Mouse (Mus musculus) myocyte (in vitro differentiated cells): ENCODE measurements at regions not wholly inside any gene's neighbourhood (a gene's known extent, or its start where the extent isn't known, plus 50 kb on each side); places are given as distances from the start of the nearest gene placed in this dataset.
A peak's percentile ranks its signal among the peaks of the same experiment; 100 is the strongest.
"Not testable (repeated sequence)": the region's sequence is repeated elsewhere in the genome, so short reads cannot be mapped to it uniquely, and the experiment has no call there.

Experiments used
- H3K27me3 ChIP-seq: one replicate; pipeline ENCODE4 v1.6.1; 2011; ENCODE audit not compliant: control insufficient read depth, insufficient read depth, insufficient read length
- H3K36me3 ChIP-seq: one replicate; pipeline ENCODE4 v1.6.1; 2011; ENCODE audit not compliant: control insufficient read depth, insufficient read depth
- H3K4me2 ChIP-seq: one replicate; pipeline ENCODE4 v1.6.1; 2011; ENCODE audit warnings: low read depth, control low read depth
- H3K4me3 ChIP-seq: one replicate; pipeline ENCODE4 v1.5.1; 2011; ENCODE audit warnings: mild to moderate bottlenecking, control low read depth, moderate library complexity
- H3K79me2 ChIP-seq: one replicate; pipeline ENCODE4 v1.6.1; 2011; ENCODE audit not compliant: control insufficient read depth, insufficient read depth
- H3ac ChIP-seq: one replicate; pipeline ENCODE4 v1.6.1; 2011; ENCODE audit not compliant: control insufficient read depth, insufficient read length
- CEBPB ChIP-seq: IDR thresholded peaks from 2 replicates; pipeline ENCODE4 v1.6.1; 2011; ENCODE audit warnings: mild to moderate bottlenecking, moderate library complexity; ENCODE audit not compliant: poor library complexity, insufficient read depth, severe bottlenecking
- E2F4 ChIP-seq: IDR thresholded peaks from one replicate; pipeline ENCODE4 v1.6.1; 2011; ENCODE audit warnings: mild to moderate bottlenecking, control low read depth, moderate library complexity; ENCODE audit not compliant: insufficient read depth
- MAX ChIP-seq: IDR thresholded peaks from one replicate; pipeline ENCODE4 v1.6.1; 2011; ENCODE audit warnings: low read depth, mild to moderate bottlenecking, control low read depth
- MYOD1 ChIP-seq, 3 experiments: IDR thresholded peaks; one replicate each; pipeline ENCODE4 v1.6.1; 2011; ENCODE audit warnings: control low read depth in 2 of 3, low read depth in 2 of 3, mild to moderate bottlenecking in 2 of 3, moderate library complexity in 1 of 3; ENCODE audit not compliant: insufficient read length in 2 of 3, control insufficient read depth in 1 of 3
- MYOG ChIP-seq, 3 experiments: IDR thresholded peaks; one replicate each; pipeline ENCODE4 v1.6.1; 2011; ENCODE audit warnings: control low read depth in 2 of 3, low read depth in 2 of 3, mild to moderate bottlenecking in 2 of 3; ENCODE audit not compliant: insufficient read length in 2 of 3, control insufficient read depth in 1 of 3, insufficient read depth in 1 of 3
- POLR2A ChIP-seq: IDR thresholded peaks from one replicate; pipeline ENCODE4 v1.6.1; 2011; ENCODE audit warnings: low read depth, mild to moderate bottlenecking, control low read depth, moderate library complexity; ENCODE audit not compliant: insufficient read length
- POLR2AphosphoS2 ChIP-seq: IDR thresholded peaks from one replicate; pipeline ENCODE4 v1.6.1; 2011; ENCODE audit warnings: low read depth, control low read depth; ENCODE audit not compliant: insufficient read length
- REST ChIP-seq: IDR thresholded peaks from one replicate; pipeline ENCODE4 v1.6.1; 2011; ENCODE audit warnings: mild to moderate bottlenecking, control low read depth, moderate library complexity; ENCODE audit not compliant: insufficient read depth, insufficient read length
- SRF ChIP-seq: IDR thresholded peaks from one replicate; pipeline ENCODE4 v1.6.1; 2011; ENCODE audit warnings: low read depth; ENCODE audit not compliant: control insufficient read depth, insufficient read length
- TCF12 ChIP-seq: IDR thresholded peaks from one replicate; pipeline ENCODE4 v1.6.1; 2011; ENCODE audit warnings: mild to moderate bottlenecking, control low read depth; ENCODE audit not compliant: poor library complexity, insufficient read depth, severe bottlenecking
- TCF3 ChIP-seq: IDR thresholded peaks from one replicate; pipeline ENCODE4 v1.6.1; 2011; ENCODE audit warnings: low read depth, control low read depth; ENCODE audit not compliant: insufficient read length
- USF1 ChIP-seq: IDR thresholded peaks from one replicate; pipeline ENCODE4 v1.6.1; 2011; ENCODE audit warnings: low read depth, mild to moderate bottlenecking, control low read depth, moderate library complexity

DNA sequence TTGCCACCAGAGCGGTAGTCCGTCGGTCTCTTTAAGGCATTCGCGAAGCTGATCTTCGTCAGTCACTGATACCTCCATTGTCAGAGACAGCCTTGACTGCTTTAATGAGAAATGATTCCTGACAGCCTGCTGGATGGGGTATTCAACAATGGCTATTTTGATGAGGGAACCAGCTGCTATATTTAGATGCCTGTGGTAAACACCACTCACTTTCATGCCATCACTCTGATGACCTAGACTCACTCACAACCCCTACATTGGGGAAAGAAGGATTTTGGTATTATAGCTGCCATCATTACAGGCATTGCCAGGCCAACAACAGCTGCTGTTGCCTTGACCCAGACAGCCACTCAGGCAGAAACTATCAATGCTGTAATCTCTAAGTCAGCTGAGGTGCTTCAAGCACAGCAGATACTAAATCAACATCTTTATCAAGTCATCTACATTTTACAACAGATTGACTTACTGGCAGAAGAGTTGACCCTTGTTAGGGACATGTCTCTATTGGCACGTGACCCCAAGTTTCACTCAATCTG is 57.7 kb upstream of the Amn1 start:
- no peaks in the 10 kb centered on the region for H3K36me3 ChIP-seq
- peak; percentile 17 for TF ChIP-seq TCF12
- no peak for TF ChIP-seq TCF3
- no peak for TF ChIP-seq CEBPB
- TF ChIP-seq POLR2A, result no peak
- no peak for TF ChIP-seq REST
- TF ChIP-seq MAX, result no peak
- no peak for TF ChIP-seq SRF
- TF ChIP-seq POLR2AphosphoS2, result no peak
- peak; percentile 30 to 87 (median 85) for TF ChIP-seq MYOD1 (IDR thresholded peaks at IDR 0.05; ENCODE audit: control insufficient read depth in 1 of 3, insufficient read length in 2 of 3, low read depth in 2 of 3)
- TF ChIP-seq MYOG (IDR thresholded peaks at IDR 0.05; ENCODE audit: control insufficient read depth in 1 of 3, insufficient read depth in 1 of 3, insufficient read length in 2 of 3, low read depth in 2 of 3), result peak in 2 of 3 experiments; percentile 62 to 81
- no peak for TF ChIP-seq USF1
- TF ChIP-seq E2F4, result no peak

DNA sequence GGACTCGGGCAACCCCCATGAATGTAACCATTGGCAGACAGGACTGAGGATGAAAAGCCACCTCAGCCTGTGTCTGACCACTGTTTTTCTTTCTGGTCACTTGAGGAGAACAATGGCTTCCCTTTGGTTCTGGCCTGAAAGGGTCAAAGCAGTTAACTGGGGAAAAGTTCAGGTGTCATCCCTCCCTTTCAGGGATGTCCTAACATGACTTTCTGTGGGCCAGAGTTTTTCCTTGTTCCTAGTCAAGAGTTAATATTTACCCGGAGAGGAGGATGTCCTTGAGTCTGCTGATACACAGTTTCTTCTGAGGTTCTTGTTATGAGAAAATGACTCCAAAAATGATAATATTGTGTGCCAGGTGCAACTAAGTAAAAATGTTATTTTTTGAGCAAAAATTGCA is 57.2 kb upstream of the Amn1 start:
- not testable (repeated sequence) for H3K4me2 ChIP-seq, H3K79me2 ChIP-seq, H3ac ChIP-seq, H3K4me3 ChIP-seq, H3K27me3 ChIP-seq, H3K36me3 ChIP-seq

More for the DNA sequence above, 57.7 kb upstream of the Amn1 start:
- no peak overlapping the region for H3ac ChIP-seq
- no peaks in the 10 kb centered on the region for H3K27me3 ChIP-seq
- no peak overlapping the region for H3K4me2 ChIP-seq
- H3K79me2 ChIP-seq, result no peaks in the 10 kb centered on the region
- no peak overlapping the region for H3K4me3 ChIP-seq

DNA sequence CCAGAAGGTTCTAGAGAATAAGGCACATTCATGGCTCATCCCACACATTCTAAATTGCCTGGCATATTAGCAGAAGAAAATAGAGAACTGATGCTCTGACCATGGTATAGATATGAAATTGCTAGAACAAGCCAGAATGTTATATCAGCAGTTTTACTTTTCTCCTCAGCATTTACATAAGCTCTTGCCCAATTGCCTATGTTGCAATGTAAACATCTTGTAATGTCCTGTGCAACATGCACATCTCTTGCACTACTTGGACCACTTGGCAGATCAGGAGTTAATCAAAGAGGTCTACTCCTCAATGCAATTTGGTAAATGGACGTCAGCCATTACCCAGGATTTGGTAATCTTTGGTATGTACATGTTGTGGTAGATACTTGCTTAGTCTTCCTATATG is 55.6 kb upstream of the Amn1 start:
- H3K4me3 ChIP-seq, result no peak overlapping the region
- no peak overlapping the region for H3ac ChIP-seq
- no peaks in the 10 kb centered on the region for H3K36me3 ChIP-seq
- no peak for TF ChIP-seq REST
- no peak for TF ChIP-seq CEBPB
- no peak for TF ChIP-seq MAX
- TF ChIP-seq MYOD1 (IDR thresholded peaks at IDR 0.05; ENCODE audit: control insufficient read depth in 1 of 3, insufficient read length in 2 of 3, low read depth in 2 of 3), result no peak
- TF ChIP-seq POLR2AphosphoS2, result no peak
- no peak for TF ChIP-seq TCF3
- TF ChIP-seq POLR2A, result no peak
- no peaks in the 10 kb centered on the region for H3K27me3 ChIP-seq
- H3K79me2 ChIP-seq, result no peaks in the 10 kb centered on the region
- H3K4me2 ChIP-seq, result no peak overlapping the region

DNA sequence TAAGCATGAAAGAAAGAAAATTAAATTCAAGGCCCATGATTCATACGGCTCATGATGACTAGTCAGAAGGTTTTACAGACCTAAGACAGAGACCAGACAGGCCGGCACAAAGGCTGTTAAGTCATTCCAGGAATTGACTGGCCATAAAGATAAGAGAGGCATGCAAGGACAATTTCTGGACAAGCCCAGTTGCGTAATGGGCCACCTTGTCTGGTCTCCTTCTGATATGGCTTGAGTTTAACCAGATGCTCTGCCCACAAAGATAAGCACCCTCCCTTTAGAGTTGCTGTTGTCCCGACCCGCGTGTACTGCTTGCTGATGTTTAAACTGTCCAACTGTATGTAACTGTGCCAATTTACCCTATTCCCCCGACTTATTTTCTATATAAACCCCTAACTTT is 54.9 kb upstream of the Amn1 start:
- H3K4me2 ChIP-seq, result no peak overlapping the region
- no peak overlapping the region for H3ac ChIP-seq
- no peaks in the 10 kb centered on the region for H3K27me3 ChIP-seq
- TF ChIP-seq CEBPB, result no peak
- no peak for TF ChIP-seq TCF12
- no peak for TF ChIP-seq TCF3
- TF ChIP-seq MYOD1 (IDR thresholded peaks at IDR 0.05; ENCODE audit: control insufficient read depth in 1 of 3, insufficient read length in 2 of 3, low read depth in 2 of 3), result no peak
- TF ChIP-seq USF1, result no peak
- TF ChIP-seq POLR2A, result no peak
- no peak for TF ChIP-seq SRF
- no peak for TF ChIP-seq MYOG (IDR thresholded peaks at IDR 0.05; ENCODE audit: control insufficient read depth in 1 of 3, insufficient read depth in 1 of 3, insufficient read length in 2 of 3, low read depth in 2 of 3)
- TF ChIP-seq POLR2AphosphoS2, result no peak
- no peak for TF ChIP-seq MAX
- no peak for TF ChIP-seq REST
- H3K4me3 ChIP-seq, result no peak overlapping the region
- H3K79me2 ChIP-seq, result no peaks in the 10 kb centered on the region
- H3K36me3 ChIP-seq, result no peaks in the 10 kb centered on the region

DNA sequence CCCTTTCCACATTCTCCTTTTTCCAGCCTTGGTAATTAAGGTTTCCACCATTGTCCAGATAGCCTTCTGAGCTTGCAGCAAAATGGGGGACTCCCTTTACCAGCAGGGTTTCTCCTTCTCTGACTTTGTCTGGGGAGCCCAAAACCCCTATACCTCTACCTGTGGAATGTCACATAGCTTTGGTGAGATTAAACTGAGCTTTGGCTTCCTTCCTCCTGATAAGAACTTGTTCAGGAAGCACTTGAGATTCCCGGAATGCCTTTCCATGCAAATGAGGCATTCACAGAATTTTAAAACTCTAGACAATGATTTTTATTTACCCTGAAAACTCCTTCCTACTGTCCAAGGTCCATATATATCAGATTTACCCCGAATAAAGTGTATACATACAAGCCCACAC is 49.8 kb upstream of the Amn1 start:
- Histone ChIP-seq H3K4me3 (no peak overlapping the region), H3K36me3 (no peaks in the 10 kb centered on the region), H3ac (no peak overlapping the region), H3K79me2 (no peaks in the 10 kb centered on the region), H3K27me3 (no peaks in the 10 kb centered on the region), H3K4me2 (no peak overlapping the region)
- TF ChIP-seq REST (no peak), E2F4 (no peak), TCF12 (no peak), TCF3 (no peak), POLR2AphosphoS2 (no peak), MYOG (IDR thresholded peaks at IDR 0.05; ENCODE audit: control insufficient read depth in 1 of 3, insufficient read depth in 1 of 3, insufficient read length in 2 of 3, low read depth in 2 of 3) (no peak)
